Mouse (Mus musculus) natural killer cell, adult 2 months (primary cell): Measurements from ENCODE around the gene Rnf169.
A peak's percentile ranks its signal among the peaks of the same experiment; 100 is the strongest.

ENCODE experiments used
- DNase-seq, 2 experiments: peaks; one replicate each; pipeline ENCODE4 v3.0.0; 2022; ENCODE audit warnings: low spot score in 2 of 2

Gene Rnf169

DNA sequence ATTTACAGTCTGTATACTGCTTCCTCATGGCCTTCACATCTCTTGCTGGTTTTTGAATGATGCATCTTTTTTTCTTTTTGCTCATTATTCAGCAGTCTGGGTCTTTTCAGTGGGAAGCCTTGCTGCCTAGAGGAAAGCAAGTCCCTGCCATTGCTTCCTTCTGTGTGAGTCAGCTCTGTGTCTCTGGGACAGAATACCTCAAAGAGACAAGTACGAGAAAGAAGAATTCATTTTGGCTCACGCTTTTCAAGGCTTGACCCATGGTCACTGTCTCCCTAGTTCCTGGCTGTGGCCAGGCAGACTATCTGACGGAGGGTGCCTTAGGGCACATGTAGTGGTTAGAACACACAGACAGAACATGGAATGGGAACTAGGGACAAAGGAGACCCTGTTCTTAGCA, 86.3 kb downstream of the Rnf169 start:
- DNase-seq = no peak

GRCm38 (mm10) chr7:99892351-99892750, 87.9 kb downstream of the Rnf169 start:
- no peak for DNase-seq

GRCm38 (mm10) chr7:99891471-99891870, 88.8 kb downstream of the Rnf169 start:
- DNase-seq = no peak

- DNase-seq = no peak
These were observed 90.0 kb downstream of the Rnf169 start for GRCm38 (mm10) chr7:99890168-99890755.

- DNase-seq = peak; percentile 9 to 13
These were observed 90.9 kb downstream of the Rnf169 start for GRCm38 (mm10) chr7:99889175-99889880.

GRCm38 (mm10) chr7:99887743-99888142, 92.5 kb downstream of the Rnf169 start:
- DNase-seq = no peak

GRCm38 (mm10) chr7:99887230-99887735, 93.0 kb downstream of the Rnf169 start:
- DNase-seq = no peak

GRCm38 (mm10) chr7:99878254-99878653, 102.0 kb downstream of the Rnf169 start:
- no peak for DNase-seq

DNA sequence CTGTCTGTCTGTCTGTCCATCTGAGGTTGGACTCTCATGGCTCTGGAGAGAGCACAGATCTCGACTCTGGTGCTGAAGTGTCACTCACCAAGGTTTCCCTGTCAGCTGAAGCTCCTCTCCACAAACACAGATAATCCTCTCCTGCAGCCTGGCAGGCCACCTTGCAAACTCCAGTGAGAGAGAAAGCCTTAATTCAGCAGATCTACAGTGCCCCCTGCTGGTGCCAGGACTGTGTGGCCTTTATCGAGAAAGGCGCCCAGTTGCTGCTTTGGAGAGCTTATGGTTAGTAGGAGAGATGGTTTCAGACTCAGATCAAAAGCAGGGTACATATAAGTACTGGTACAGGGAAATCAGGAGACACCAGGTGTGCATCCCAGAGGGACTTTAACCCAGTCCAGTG, 103.9 kb downstream of the Rnf169 start:
- DNase-seq = peak; percentile 45 to 69

DNA sequence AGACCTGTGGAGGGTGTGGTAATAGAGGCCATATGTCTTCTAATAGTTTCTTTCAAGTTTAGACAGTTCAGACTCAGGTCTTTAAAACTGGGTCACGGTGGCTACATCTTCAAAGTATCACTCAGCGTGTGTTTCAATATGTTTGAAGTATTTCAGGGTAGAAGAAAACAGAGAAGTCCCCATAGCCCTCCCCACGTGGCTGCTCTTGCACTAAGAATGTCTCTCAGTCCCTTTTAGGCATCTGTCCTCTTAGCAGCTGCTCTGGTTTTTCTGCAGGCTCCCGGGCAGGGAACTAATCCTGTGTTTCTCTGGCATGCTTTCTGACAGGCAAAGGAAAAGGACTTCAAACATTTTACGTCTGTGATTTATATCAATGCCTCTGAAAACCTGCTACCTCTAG, 104.4 kb downstream of the Rnf169 start:
- DNase-seq = no peak

GRCm38 (mm10) chr7:99873965-99874364, 106.3 kb downstream of the Rnf169 start:
- DNase-seq = no peak
